Mouse (Mus musculus): ENCODE data around the gene Lrrc8c. TPM values are rescaled to one million over a fixed set of nuclear protein-coding genes. Genes with fewer than 3 reads are reported as not detected.

Gene Lrrc8c
- polyA plus RNA-seq, 1 experiment = 14.7 TPM

DNA sequence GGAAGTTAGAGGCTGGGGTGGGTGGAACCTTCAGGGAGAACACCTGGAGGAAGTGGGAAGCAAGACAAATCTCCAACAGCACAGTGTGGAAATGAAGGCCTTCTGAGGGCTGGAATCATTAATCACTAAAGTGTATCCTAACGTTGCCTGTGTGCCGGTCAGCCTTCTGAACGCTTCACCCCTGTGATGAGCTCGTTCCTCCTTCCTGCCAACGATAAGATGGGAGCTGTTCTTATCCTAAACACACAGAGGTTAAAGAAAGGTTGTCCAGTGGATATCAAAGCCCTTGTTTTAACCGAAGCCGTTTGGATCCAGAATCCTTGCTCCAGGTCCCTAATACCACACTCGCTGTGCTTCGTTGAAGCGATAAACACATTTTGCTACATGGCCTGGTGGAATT lies 61.7 kb downstream of the Lrrc8c start:
- Histone ChIP-seq H3K36me3 (ENCODE audit: control insufficient read depth, insufficient read depth, low read length) (no peaks in the 10 kb centered on the region), H3K4me1 (ENCODE audit: control insufficient read depth, insufficient read depth, low read length) (no peaks in the 10 kb centered on the region), H3K4me3 (ENCODE audit: control insufficient read depth, low read depth, low read length) (no peak overlapping the region), H3K27me3 (ENCODE audit: control insufficient read depth, insufficient read depth, low read length) (no peaks in the 10 kb centered on the region), H3K27ac (ENCODE audit: control insufficient read depth, insufficient read depth, low read depth, low read length) (no peak overlapping the region)
- no peak for TF ChIP-seq CTCF (IDR thresholded peaks at IDR 0.05; ENCODE audit: control insufficient read depth, insufficient read depth, insufficient replicate concordance, low read depth, low read length)
- TF ChIP-seq POLR2A (IDR thresholded peaks at IDR 0.05; ENCODE audit: control insufficient read depth, low read depth, low read length) = no peak

DNA sequence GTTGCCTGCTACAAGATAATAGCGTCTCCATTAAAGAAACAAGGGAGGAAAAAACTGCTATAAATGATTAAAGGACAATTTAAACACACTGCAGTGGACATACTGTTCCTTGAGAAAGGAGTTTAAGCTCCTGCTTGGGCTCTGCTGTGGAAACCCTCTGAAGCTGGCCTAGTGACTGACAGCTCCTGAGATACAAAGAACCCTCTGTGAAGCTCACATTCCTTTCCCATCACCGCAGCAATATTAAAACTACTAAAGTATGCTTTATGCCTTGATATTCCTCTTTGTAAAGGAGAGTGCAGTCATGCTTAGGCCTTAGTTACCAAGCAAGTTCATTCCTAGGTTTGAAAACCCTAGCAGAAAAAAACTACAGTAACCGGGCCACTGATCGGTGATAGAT lies 66.7 kb downstream of the Lrrc8c start:
- Histone ChIP-seq H3K36me3 (ENCODE audit: control insufficient read depth, insufficient read depth, low read length) (no peaks in the 10 kb centered on the region), H3K4me3 (ENCODE audit: control insufficient read depth, low read depth, low read length) (no peak overlapping the region), H3K27ac (ENCODE audit: control insufficient read depth, insufficient read depth, low read depth, low read length) (peak overlapping the region; percentile 37; the same call in 1 of the 2 replicates), H3K27me3 (ENCODE audit: control insufficient read depth, insufficient read depth, low read length) (no peaks in the 10 kb centered on the region), H3K4me1 (ENCODE audit: control insufficient read depth, insufficient read depth, low read length) (no peaks in the 10 kb centered on the region)
- no peak for TF ChIP-seq CTCF (IDR thresholded peaks at IDR 0.05; ENCODE audit: control insufficient read depth, insufficient read depth, insufficient replicate concordance, low read depth, low read length)
- no peak for TF ChIP-seq POLR2A (IDR thresholded peaks at IDR 0.05; ENCODE audit: control insufficient read depth, low read depth, low read length)

DNA sequence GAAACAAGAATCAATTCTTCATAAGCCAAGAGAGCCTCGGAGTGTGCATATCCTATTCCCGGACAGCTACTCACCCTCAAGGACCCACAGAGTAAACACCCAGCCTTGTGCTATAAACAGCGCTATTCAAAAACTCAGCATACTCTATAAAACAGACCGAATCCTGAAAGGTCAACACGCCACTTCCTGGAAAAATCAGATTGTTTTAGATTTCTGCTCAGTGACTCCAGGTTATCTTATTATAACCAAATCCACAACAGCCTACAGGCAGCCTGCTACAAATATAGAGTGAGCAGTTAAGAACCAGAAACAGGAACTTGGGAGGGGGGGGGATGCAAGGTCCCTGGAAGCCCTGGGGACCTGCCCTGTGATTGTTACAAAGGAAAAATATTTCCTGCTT lies 67.5 kb downstream of the Lrrc8c start:
- Histone ChIP-seq H3K27ac (ENCODE audit: control insufficient read depth, insufficient read depth, low read depth, low read length) (no peak overlapping the region), H3K4me1 (ENCODE audit: control insufficient read depth, insufficient read depth, low read length) (no peaks in the 10 kb centered on the region), H3K36me3 (ENCODE audit: control insufficient read depth, insufficient read depth, low read length) (no peaks in the 10 kb centered on the region), H3K4me3 (ENCODE audit: control insufficient read depth, low read depth, low read length) (no peak overlapping the region), H3K27me3 (ENCODE audit: control insufficient read depth, insufficient read depth, low read length) (no peaks in the 10 kb centered on the region)
- TF ChIP-seq POLR2A (IDR thresholded peaks at IDR 0.05; ENCODE audit: control insufficient read depth, low read depth, low read length) (no peak), CTCF (IDR thresholded peaks at IDR 0.05; ENCODE audit: control insufficient read depth, insufficient read depth, insufficient replicate concordance, low read depth, low read length) (no peak)

DNA sequence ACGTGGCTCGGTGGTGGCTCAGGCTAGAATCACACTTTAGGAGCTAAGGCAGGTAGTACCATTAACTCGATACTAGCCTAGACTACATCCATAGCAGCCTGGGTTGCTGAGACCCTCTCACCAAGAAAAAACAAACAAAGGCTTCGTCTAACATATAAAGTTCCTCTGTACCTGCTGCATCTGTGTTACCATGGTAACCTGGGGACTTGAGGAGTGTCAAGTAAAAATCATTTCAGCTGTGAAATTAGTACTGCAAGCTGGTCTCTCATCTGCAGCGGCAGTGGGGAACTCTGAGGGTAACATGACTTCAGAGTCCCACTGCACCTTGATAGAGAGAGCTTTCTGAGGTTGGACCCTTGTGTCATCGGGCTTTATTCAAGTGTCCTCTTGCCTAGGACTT lies 68.3 kb downstream of the Lrrc8c start:
- Histone ChIP-seq H3K27me3 (ENCODE audit: control insufficient read depth, insufficient read depth, low read length) (no peaks in the 10 kb centered on the region), H3K27ac (ENCODE audit: control insufficient read depth, insufficient read depth, low read depth, low read length) (no peak overlapping the region), H3K4me3 (ENCODE audit: control insufficient read depth, low read depth, low read length) (no peak overlapping the region), H3K4me1 (ENCODE audit: control insufficient read depth, insufficient read depth, low read length) (peaks cover 3% of the 10 kb centered on the region; the same call in 1 of the 2 replicates), H3K36me3 (ENCODE audit: control insufficient read depth, insufficient read depth, low read length) (no peaks in the 10 kb centered on the region)
- TF ChIP-seq CTCF (IDR thresholded peaks at IDR 0.05; ENCODE audit: control insufficient read depth, insufficient read depth, insufficient replicate concordance, low read depth, low read length) (no peak), POLR2A (IDR thresholded peaks at IDR 0.05; ENCODE audit: control insufficient read depth, low read depth, low read length) (no peak)

DNA sequence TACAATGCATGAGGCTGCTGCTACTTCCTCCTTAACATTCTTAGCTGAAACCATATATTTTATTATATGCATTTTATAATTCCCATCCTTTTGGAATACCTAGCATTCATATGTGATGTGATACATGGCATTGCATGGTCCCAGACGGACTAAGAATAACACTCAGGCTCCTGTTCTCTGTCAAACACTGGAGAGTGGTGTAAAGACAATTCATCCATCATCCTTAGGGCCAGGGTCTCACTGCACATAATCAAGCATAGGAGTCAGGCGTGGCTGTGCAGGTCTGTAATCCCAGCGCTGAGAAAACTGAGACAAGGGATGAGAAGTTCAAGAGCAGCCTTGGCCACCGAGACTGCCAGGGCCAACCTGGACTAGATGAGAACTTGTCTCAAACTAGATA lies 69.5 kb downstream of the Lrrc8c start:
- Histone ChIP-seq H3K27me3 (ENCODE audit: control insufficient read depth, insufficient read depth, low read length) (no peaks in the 10 kb centered on the region), H3K4me1 (ENCODE audit: control insufficient read depth, insufficient read depth, low read length) (peaks cover 3% of the 10 kb centered on the region; the same call in 1 of the 2 replicates), H3K36me3 (ENCODE audit: control insufficient read depth, insufficient read depth, low read length) (no peaks in the 10 kb centered on the region), H3K4me3 (ENCODE audit: control insufficient read depth, low read depth, low read length) (no peak overlapping the region), H3K27ac (ENCODE audit: control insufficient read depth, insufficient read depth, low read depth, low read length) (no peak overlapping the region)
- TF ChIP-seq POLR2A (IDR thresholded peaks at IDR 0.05; ENCODE audit: control insufficient read depth, low read depth, low read length) (no peak), CTCF (IDR thresholded peaks at IDR 0.05; ENCODE audit: control insufficient read depth, insufficient read depth, insufficient replicate concordance, low read depth, low read length) (no peak)

DNA sequence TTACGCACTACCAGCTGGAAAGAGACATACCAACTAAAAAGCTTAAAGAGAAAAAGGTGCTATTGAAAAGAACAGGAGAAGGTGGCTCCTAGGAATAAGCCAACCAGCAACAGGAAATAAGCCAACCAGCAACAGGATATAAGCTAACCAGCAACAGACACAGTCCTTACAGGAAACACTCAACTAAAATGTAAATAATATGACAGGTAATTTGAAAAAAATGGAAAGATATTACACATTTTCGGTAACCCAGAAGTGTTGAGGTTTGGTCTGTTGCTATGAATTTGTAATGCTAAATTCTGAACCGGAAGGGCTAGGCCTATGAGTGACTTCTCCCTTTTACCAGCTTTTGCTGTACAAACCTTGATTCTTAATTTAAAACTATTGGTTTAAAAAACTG lies 69.9 kb downstream of the Lrrc8c start:
- Histone ChIP-seq H3K36me3 (ENCODE audit: control insufficient read depth, insufficient read depth, low read length) (no peaks in the 10 kb centered on the region), H3K27ac (ENCODE audit: control insufficient read depth, insufficient read depth, low read depth, low read length) (no peak overlapping the region), H3K27me3 (ENCODE audit: control insufficient read depth, insufficient read depth, low read length) (no peaks in the 10 kb centered on the region), H3K4me3 (ENCODE audit: control insufficient read depth, low read depth, low read length) (no peak overlapping the region), H3K4me1 (ENCODE audit: control insufficient read depth, insufficient read depth, low read length) (peaks cover 3% of the 10 kb centered on the region; the same call in 1 of the 2 replicates)
- TF ChIP-seq POLR2A (IDR thresholded peaks at IDR 0.05; ENCODE audit: control insufficient read depth, low read depth, low read length) = no peak
- no peak for TF ChIP-seq CTCF (IDR thresholded peaks at IDR 0.05; ENCODE audit: control insufficient read depth, insufficient read depth, insufficient replicate concordance, low read depth, low read length)

DNA sequence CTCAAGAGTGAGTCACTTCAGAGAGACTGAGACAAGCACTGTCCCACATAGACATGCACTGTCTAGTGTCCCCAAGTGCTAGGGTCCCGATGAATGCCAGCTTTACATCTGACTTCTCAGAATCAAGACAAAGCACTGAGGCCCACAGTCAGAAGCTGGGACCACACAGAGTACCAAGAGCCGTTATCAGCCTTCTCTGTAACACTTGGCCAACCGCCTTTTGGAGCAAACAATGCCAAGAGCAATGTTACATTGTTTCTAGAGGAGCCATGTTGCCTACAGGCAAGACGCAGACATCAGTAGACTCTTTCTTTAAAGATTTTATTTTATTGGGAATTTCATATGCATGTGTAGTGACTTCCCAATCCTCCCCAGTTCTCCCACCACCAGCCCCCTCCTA lies 73.2 kb downstream of the Lrrc8c start:
- no peak overlapping the region for H3K4me3 ChIP-seq (ENCODE audit: control insufficient read depth, low read depth, low read length)
- no peaks in the 10 kb centered on the region for H3K36me3 ChIP-seq (ENCODE audit: control insufficient read depth, insufficient read depth, low read length)
- no peaks in the 10 kb centered on the region for H3K27me3 ChIP-seq (ENCODE audit: control insufficient read depth, insufficient read depth, low read length)
- H3K4me1 ChIP-seq (ENCODE audit: control insufficient read depth, insufficient read depth, low read length) = peaks cover 3% of the 10 kb centered on the region; the same call in 1 of the 2 replicates
- H3K27ac ChIP-seq (ENCODE audit: control insufficient read depth, insufficient read depth, low read depth, low read length) = peak overlapping the region; percentile 57
- TF ChIP-seq CTCF (IDR thresholded peaks at IDR 0.05; ENCODE audit: control insufficient read depth, insufficient read depth, insufficient replicate concordance, low read depth, low read length) (no peak), POLR2A (IDR thresholded peaks at IDR 0.05; ENCODE audit: control insufficient read depth, low read depth, low read length) (no peak)

DNA sequence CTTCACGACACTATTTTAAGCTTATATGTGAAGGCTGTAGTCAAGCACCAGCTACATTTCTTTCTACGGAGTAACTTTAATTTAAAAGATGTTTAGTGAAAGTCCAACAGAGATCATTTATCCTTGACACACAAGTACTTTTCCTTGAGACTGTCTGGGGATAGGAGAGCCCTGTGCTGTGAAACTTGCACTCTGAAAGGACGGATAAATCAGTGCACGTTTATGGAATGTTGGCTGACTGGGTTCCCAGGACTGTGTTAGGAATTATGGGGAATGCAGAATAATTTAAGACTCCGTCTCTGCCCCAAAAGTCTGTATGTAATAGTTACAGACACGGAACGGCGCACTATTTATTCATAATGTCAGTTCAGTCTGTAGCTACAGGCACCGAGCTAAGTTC lies 74.4 kb downstream of the Lrrc8c start:
- no peak overlapping the region for H3K4me3 ChIP-seq (ENCODE audit: control insufficient read depth, low read depth, low read length)
- no peaks in the 10 kb centered on the region for H3K36me3 ChIP-seq (ENCODE audit: control insufficient read depth, insufficient read depth, low read length)
- TF ChIP-seq POLR2A (IDR thresholded peaks at IDR 0.05; ENCODE audit: control insufficient read depth, low read depth, low read length) (no peak), CTCF (IDR thresholded peaks at IDR 0.05; ENCODE audit: control insufficient read depth, insufficient read depth, insufficient replicate concordance, low read depth, low read length) (no peak)
- peaks cover 3% of the 10 kb centered on the region; the same call in 1 of the 2 replicates for H3K4me1 ChIP-seq (ENCODE audit: control insufficient read depth, insufficient read depth, low read length)
- H3K27me3 ChIP-seq (ENCODE audit: control insufficient read depth, insufficient read depth, low read length) = no peaks in the 10 kb centered on the region
- H3K27ac ChIP-seq (ENCODE audit: control insufficient read depth, insufficient read depth, low read depth, low read length) = no peak overlapping the region
